Mouse (Mus musculus) retina, postnatal 1 day (tissue): ENCODE measurements around the gene Lyve1.

Experiments used
- DNase-seq: peaks from one replicate; pipeline ENCODE4 v3.0.0-alpha.2; 2012

Lyve1 gene

GRCm38 (mm10) chr7:110851541-110852203 is 11.4 kb downstream of the Lyve1 start:
- no peak for DNase-seq

GRCm38 (mm10) chr7:110848371-110848770 is 14.7 kb downstream of the Lyve1 start:
- DNase-seq = no peak

GRCm38 (mm10) chr7:110847321-110847720 is 15.7 kb downstream of the Lyve1 start:
- DNase-seq = no peak

DNA sequence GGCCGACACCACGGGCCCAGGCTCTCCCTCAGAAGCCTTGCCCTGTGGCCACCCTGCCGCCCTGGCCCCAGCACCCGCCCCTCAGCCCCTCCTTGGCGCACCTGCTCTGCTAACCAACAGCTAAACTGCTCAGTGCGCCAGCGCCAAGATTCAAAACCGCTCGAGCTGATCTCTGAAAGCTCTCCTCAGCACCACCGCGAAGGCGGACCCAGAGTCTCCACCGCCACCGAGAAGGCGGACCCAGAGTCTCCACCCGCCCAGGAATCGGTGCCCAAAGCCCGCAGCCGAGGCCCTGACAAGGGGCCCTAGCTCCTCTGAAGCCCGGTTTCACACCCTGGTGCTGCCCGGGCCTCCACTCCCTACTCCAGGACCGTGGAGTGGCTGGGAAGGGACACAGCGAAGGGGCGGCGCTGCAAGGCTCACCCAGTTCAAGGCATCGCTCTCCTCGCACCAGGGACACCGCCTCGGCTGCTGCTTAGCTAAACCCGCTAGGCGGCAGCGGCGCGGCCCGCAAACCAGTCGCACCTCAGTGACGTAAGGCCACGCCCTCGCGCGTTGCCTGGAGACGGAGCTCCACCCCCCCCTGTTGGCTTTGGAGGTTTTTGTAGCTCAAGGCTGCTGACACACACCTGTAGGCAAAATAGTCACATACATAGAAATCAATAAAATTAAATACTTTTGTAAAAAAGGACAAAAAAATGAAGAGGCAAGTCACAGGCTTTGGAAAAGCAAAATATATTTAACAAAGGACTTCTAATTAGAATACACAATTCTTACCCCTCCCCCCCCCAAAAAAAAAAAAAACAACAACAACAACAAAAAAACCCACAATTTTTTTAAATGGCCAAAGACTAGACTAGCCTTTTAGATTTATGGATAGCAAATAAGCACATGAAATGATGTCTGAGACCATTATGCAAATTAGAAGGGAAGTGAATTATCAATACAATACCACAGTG is 18.8 kb downstream of the Lyve1 start, which contains the start of gene Rnf141:
TSS of gene Rnf141 (minus strand) at position 542 of the 959 bp plus-strand sequence.
- peak; percentile 93 for DNase-seq

DNA sequence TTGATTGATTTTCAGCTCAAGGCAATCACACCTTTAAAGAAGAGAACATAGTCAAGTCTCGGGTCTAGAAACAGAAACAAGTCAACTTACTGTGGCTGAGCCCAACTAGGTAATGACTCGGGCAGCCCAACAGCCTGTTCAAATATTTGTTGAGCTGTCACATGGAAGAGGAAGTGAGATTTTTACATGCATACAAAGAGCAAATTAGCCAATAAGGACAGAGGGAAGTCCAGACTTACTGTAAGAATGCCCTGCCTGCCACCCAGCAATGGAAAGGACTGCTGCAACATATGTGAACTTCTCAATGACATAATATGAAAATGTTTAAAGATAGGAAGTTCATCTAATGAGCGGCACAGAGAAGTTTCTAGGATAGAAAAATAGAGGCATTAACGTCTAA is 22.7 kb downstream of the Lyve1 start:
- no peak for DNase-seq

DNA sequence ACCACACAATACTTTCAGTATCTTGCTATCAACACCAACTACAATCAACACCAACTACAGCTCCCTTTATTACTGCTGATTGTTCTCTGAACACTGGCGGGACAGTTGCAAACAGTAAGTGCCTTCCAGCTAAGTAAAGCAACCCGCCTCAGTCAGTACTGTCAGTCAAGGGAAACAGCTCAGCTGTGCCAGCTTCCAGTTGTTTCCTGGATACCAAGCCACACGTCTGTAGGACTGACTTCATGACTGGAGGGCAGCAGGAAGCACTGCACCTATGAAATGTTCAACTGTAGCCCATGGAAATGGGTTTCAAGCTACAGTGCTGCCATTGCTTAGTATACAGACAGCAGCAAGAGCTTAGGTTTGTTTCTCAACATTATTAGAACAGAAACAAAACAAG is 28.5 kb downstream of the Lyve1 start:
- no peak for DNase-seq

GRCm38 (mm10) chr7:110834018-110834417 is 29.0 kb downstream of the Lyve1 start:
- DNase-seq = no peak

DNA sequence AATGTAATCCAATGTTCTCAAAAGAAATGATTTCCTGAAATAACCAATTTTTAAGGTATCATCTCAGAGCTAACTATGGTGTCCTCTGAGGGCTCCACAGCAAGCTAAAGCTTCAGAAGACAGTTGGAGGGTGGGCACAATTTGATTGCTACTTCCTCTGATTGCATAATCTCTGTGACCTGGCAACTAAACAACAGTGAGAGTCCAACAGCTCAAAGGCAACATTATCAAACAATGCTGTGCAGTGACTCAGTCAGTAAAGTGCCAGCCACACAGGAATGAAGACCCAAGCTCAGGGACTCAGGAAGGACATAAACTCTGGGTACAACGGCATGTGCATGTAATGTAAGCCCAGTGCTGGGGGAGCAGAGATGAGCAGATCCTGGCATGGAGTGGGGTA is 30.0 kb downstream of the Lyve1 start:
- DNase-seq = no peak

GRCm38 (mm10) chr7:110823995-110824953 is 38.8 kb downstream of the Lyve1 start:
- no peak for DNase-seq

DNA sequence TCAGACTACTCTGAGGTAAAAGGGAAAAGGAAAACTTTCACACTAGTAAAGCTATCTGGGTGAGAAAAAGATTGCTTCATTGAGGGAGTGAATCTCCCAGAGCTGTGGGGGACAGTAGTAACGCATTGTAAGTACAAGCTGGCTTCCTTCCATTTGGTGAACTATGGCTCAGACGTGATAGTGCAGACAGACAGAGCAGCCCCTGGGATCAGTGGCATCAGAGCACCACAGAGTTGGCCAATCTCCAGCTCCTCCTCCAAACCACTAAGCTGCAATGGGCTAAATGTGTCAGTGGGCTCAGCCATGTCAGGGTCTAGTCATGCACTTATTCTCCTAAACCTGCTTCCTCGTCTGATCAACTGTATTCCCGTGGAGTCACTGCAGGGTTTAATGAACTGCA is 39.4 kb downstream of the Lyve1 start:
- DNase-seq = no peak

DNA sequence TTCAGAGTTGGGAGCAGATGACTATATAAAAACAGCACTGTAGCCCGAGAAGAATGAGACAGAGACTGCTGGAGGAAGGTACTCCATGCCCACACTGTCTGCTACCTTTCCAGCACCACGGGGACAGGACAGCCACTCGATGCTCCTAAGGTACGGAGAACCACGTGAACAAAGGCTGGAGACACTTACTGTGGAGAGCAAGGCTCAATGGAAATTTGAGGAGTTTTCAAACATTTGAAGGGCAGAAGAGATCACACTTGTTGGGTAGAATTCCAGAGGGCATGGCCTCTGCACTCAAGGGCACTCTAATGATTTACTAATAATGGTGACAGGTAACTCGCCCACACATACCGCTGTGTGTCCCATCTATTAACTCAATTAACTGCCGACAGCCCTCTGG is 40.0 kb downstream of the Lyve1 start:
- DNase-seq = no peak

DNA sequence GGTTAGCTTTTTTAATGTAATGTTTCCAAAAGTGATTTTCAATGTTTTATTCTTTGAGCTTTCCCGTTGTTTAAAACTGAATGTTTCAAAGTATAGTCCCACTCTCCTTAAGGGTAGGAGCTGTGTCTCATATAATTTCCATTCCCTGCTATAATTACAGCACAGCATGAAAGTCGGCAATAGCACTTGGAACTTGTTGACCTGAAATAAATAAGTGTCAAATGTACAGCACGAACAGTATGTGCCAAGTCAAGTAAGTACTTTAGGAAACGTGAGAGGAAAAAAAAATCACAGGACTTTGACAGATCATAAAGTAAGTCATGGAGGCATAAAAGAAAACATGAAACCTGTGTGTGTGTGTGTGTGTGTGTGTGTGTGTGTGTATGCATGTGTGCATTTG is 41.0 kb downstream of the Lyve1 start:
- DNase-seq = no peak

DNA sequence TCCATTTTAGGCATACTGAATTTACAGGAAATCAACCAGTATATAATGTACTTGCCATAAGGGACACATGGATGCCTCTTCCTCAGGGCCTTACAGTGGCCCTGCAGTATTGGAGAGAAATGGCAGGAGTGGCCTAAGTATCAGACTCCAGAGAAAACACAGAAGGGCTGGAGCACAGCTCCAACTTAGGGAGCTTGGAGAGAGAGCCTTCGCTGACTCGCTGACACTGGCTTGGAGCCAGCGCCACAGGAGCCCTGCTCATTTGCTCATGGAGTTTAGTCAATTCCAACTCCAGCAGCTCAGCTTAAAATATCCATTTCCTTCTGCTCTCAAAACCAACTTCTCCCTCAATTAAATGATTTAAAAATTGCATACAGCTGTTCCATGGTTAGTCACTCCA is 41.4 kb downstream of the Lyve1 start:
- no peak for DNase-seq

DNA sequence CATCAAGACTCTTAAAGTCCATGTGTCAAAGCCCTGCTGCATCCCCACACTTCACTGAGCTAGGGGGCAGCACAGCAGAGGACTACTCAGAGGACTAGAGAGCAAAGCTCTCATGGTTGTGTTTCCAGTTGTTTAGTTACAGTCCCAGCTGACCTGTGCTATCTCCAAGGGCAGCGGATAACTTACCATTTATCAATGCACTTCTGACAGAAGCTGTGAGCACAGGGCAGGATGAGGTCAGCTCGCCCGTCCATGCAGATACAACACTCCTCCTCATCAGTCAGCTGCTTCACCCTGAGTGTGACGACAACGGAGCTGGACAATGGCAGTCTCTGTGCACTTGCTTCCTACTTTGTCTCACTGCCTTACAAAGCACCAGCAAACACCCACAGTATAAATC is 42.0 kb downstream of the Lyve1 start:
- peak; percentile 47 for DNase-seq

DNA sequence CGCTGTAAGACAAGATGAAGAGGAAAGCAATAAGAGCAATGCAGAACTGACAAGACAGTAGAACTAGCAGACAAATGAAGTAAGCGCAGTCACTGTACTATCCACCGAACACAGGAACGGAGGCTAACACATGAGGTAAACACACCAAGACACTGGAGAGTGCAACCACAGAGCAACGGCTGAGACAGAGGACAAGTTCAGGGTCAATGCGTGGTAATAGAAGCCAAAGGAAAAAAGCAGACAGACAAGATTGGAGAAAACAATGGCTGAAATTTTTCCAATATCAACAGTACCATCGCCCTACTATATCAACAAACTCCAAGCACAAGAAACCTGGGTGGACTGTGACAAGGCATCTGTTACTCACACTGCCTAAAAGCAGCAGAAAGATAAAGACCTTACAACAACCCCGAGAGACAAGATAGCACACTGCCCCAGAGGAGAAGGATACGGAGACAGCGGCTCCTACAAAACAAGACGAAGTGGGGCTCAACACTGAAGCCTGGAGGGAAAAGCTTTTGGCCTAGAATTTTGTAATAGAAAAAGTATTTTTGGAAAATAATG is 44.2 kb downstream of the Lyve1 start:
- DNase-seq = no peak

DNA sequence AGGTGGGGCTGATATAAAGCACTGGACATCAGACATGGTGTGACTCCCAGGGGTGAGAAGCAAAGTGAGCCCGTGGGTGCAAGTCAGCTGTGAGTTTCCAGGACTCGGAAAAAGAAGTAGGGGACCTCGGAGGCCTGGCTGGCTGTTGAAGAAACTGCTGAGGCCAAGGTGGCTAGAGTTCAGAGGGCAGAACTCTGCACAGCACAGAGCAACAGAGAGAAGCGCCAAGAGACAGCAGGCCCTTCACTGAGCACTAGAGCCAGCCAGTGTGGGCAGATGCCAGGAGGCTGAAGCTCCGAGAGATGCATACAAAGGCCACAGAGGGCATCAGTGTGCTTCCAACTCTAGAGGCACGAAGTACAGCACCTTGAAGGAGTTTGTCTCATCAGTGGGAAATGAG is 44.8 kb downstream of the Lyve1 start:
- no peak for DNase-seq

DNA sequence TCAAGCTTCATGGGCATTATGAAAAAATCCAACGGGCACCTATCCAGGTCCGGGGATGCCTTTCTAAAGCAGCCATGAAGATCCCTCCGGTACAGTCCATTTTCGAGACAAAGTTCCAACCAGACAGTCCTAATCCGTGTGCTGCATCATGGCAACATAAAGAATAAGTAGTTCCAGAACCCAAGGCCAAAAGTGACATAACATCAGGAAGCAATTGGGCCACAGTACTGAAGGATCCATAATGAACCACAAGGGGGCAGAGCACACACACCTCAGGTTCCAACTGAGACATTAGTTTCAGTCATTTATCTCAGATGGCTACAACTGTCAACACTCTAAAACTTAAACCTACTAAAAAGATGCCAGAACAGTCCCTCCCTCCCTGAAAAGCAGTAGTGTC is 47.0 kb downstream of the Lyve1 start:
- DNase-seq = peak; percentile 69

- DNase-seq = no peak
These were observed 49.1 kb downstream of the Lyve1 start for GRCm38 (mm10) chr7:110813983-110814382.

DNA sequence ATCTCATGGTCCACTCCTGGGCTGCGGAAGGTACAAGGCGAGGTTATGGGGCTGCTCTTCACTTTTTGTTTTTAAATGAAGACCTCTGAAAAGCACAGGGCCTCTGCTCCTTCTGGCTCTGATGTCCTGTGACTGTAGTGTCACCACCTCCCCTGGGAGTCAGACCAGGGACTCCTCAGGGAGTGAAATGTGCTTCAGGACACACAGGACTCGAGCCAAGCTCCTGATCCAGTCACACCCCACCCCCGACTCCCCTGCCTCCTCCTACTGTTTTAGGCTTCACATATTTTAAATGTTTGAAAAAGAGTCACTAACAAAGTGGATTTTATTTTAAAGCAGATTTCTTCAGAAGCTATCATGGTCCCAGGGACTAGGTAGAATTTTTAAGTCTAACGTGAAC is 51.5 kb downstream of the Lyve1 start:
- DNase-seq = no peak

DNA sequence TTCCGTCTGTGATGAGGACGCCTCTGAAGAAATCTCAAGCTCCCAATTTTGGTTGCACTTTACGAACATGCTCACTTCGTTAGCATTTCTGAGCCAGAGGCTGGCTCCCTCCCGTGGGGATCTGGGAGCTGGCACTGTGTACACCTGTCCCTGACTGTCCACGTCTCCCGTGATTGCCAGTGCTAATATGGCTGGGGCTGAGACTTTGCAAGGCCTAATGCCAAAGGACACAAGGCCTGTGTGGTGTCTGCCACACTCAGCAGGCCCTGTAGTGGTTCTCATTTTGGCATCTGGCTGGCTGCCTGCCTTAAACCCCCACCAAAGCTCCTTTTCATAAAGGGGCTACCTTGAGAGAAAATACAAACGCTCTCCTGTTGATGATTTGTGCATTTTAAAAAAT is 52.0 kb downstream of the Lyve1 start:
- no peak for DNase-seq

- DNase-seq = peak; percentile 17
These were observed 53.2 kb downstream of the Lyve1 start for GRCm38 (mm10) chr7:110809585-110810557.
